Mouse (Mus musculus): ENCODE results near the gene Elmo1. TPM values are rescaled to one million over a fixed set of nuclear protein-coding genes. Genes with fewer than 3 reads are reported as not detected.

The Elmo1 gene
- total RNA-seq, 2 experiments from 2014 or later, result 28.5 to 36.9 TPM

DNA sequence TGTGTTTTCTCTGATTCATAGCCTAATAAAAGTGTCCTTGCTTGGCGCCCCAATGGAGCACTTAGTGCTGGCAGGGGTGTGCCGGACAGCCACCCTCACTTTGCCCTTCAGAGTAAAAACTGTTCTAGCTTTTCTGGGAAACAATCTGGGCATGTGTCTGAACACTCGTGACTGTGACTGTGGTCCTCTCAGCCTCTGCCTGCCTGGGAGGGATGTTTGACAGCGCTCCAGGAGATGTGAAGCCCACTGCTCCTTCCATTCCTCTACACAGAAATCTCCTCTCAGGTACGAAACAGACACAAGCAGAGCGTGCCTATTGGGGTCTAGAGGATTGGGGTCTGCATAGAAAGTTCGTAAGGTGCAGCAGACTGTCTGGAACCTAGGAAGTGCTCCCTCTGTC is 28.5 kb downstream of the Elmo1 start:
- DNase-seq (ENCODE audit: low spot score in 2 of 2), result no peak

DNA sequence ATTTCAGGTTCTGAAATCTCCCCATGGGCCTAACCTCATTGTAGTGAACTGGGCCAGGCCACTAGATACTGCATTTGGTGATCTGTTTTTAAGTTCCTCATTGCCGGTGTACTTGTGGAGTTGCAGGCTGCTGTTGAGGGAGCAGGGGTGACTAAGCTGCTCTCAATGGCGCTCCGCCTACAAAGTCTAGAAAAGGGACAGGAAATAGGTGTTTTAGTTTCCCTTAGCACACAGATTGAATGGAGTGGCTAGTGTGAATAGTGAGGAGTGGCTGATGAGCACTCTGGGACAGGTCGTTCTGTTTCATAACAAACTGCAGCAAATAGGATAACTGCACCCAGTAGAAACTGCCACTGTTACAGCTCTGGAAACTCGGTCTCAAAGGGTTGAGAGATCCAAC is 30.3 kb downstream of the Elmo1 start:
- no peak for DNase-seq (ENCODE audit: low spot score in 2 of 2)

DNA sequence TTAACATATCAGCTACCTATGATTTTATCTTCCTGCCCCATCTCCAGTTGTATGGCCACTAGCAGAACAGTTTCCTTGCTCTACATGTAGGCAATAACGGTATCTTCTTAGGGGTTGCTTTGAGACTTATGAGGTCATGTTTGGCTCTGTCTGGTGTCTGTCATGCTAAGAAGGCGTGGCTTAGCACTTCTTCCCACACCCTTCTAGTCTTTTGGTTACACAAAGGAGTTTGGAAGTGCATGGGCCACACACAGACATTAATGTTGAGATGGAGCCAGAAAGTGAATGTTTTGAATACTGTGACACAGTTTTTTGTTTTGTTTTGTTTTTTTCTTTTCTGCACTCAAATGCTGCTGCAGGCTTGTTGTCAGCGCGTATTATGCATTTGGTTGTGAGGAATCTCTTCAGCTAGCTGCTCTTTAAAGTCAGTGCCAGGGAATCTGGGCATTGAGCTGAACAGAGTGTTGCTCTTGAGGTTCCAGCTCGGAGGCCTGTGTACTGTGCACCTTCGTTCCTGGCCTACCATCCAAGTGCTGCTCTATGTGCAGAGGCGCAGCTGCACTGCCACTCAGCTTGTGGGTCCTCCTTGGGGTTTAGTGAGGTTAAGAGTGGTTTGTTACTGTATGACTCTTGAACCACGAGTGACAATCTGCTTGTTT is 31.1 kb downstream of the Elmo1 start:
- DNase-seq (ENCODE audit: low spot score in 2 of 2), result no peak

DNA sequence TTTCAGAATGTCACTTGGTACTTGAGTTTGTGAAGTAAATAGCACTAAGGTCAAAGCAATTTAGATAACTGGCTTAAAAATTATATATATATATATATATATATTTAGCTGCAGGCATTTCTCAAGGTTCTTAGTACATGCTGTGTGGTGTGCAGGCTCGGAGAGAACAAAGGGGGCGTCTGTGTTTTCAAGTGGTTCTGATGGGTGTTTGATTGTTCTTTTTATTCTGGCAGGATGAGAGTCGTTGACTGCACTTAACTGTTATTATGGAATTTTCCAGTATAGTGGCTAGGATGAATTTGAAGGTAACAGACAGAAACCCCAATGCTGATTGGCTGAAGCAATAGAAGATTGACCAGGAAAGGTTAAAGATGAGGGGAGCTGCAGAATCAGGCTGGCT is 33.6 kb downstream of the Elmo1 start:
- no peak for DNase-seq (ENCODE audit: low spot score in 2 of 2)

DNA sequence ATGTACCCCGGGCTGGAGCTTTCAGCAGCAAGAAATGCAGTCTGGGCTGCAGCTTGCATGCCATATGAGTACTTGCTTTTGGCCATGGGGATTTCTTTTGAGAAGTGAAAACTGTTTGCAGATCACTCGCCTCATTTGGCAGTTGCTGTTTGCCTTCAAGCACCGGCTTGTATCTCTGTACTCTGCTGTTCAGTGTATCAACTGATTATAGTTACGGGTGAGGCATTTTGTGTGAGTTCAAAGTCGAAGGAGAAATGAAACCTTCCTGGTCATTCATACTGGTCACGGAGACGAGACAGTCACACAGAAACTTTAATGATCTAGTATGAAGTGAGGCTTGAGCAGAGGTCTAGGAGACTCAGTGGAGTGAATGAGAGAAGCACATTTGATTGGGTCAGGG is 34.6 kb downstream of the Elmo1 start:
- no peak for DNase-seq (ENCODE audit: low spot score in 2 of 2)

DNA sequence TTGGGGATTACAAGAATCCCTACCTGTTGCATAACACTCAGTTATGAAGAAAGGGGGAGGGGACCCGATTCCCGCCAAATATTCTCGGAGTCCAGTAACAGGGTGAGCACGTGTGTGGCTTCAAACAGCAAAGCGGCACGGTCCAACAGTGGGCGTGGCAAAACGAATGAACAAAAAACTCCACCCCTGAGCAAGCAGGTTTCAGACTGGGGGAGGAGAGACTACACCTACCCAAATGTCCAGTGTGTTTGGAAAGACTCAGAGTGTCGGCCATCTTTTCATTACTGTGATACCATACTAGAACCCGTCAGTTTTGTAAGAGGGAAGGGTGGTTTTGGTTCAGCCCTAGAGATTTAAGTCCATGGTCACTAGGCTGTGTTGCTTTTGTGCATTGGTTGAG is 35.4 kb downstream of the Elmo1 start:
- DNase-seq (ENCODE audit: low spot score in 2 of 2), result no peak

DNA sequence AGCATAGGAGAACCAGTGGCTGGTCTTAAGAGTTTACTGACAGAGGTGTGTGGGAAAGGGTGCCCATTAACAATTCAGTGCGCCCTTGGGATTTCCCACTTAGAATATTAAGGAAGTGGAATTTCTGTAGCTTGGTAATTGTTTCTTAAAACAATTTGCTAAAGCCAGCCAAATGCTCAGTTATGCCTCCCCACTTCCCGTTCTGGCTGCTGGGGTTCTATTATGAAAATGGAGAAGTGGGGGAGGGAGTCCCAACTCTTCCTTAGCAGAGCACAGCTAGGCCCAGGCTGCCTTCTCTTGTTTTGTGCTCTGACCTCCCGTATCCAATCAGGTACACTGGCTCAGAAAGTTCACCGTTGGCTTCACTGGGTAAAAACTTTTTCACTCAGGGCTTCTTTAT is 37.2 kb downstream of the Elmo1 start:
- DNase-seq (ENCODE audit: low spot score in 2 of 2), result no peak

DNA sequence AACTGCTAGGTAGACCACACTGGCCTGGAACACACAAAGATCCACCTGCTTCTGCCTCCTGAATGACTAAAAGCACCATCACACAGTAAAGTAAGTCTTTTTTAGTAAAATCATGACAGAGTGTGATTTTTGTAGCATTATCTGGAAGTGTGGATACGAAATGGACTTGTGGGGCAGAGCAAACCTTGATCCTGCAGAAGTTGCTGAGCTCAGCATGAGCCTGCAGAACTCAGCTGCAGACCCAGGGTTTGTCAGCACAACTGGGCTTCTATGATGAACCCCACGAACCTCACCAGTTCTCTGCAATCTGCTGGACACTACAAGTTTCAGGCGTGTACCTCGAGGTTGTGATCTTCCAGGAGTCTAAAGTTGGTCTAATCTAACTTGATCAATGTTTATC is 37.7 kb downstream of the Elmo1 start:
- no peak for DNase-seq (ENCODE audit: low spot score in 2 of 2)

DNA sequence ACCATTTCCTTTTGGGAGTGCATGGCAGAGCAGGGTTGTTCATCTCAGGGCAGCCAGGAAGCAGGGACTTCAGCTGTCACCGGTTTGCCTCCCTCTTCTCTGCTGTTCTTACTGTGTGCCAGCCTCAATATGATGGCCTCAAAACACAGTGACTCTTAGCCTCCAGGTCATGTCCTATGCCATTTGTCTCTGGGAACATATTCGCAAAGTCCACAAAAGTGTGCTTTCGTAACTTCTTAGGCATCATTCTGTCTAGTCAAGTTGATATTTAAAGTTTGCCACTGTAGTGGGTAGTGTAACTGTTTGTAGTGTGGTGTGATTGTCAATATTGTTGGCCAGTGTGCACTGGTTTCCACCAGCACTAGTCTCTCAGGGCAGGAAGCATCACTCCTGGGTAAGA is 40.3 kb downstream of the Elmo1 start:
- no peak for DNase-seq (ENCODE audit: low spot score in 2 of 2)

DNA sequence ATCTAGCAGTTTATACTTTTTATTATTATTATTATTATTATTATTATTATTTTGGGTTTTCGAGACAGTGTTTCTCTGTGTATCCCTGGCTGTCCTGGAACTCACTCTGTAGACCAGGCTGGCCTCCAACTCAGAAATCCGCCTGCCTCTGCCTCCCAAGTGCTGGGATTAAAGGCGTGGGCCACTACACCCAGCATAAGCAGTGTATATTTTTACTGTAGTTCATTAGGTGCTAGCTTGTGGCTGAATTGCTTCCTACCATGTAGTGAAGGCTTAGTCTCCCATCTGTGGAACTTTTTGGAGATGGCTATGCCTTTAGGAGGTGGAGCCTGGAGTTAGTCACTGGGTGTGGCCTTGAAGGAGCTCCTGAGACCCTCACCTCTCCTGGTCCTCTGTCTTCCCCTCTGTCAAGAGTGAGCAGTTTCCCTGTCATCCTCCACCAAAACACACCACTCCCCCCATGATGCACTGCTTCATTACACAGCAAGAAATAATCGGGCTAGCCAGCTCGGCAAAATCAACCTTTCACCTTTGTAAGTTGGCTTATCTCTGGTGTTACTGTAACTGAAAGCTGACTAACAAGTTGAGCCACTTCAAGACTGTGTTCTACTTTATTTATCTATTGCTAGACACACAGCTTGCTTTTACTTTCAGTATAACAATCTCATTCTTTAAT is 41.1 kb downstream of the Elmo1 start:
- DNase-seq (ENCODE audit: low spot score in 2 of 2), result no peak

DNA sequence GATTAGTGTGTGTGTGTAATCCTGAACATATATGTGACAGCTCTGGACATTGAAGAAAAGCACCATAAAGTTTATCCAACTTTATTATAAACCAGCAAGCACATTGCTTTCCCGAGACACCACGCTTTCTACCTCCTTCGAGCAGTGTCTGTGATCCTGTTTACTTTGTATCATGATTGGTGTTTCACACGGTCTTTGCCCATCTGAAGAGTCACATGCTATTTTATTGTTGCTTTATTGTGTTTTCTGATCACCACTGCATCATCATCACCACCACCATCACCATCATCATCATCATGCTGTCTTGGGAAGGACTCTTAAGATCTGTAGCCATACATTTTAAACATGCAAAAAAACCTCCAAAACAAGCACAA is 41.6 kb downstream of the Elmo1 start:
- no peak for DNase-seq (ENCODE audit: low spot score in 2 of 2)

DNA sequence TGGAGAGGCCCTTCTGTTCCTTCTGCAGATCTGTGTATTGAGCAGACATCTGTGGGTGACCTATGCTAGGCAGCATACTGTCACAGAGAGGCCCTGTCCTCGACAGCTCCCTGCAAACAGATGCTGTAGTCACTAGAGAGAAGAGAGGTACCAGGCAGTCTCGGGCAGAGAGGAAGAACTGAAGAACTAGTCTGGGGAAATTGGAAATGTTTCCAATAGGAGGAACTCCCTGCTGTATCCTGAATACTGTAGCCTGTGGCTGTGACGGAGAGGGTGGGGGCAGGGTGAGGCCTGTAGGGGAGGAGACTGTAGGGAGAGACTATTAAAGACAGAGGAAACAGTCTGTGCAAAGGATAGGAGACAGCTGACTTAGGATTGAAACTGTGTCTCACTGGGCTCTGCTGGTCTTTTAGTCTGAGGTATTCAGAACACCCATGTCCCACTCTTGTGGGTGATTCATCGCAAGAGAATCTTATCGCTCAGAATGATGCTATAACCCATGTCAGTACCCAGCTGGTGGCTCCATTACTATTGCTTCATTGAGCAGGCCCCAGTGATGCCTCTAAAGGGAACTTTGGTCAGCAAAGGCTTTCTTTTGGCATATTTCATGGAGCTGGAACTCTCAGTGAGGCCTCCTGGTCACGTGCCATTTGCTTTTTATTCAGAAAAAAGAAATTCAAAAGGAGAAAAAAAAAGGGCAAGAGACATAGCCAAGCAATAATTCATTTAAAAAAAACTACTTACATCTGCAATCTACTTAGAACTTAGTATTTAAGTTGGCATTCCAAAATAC is 43.4 kb downstream of the Elmo1 start:
- DNase-seq (ENCODE audit: low spot score in 2 of 2), result no peak

DNA sequence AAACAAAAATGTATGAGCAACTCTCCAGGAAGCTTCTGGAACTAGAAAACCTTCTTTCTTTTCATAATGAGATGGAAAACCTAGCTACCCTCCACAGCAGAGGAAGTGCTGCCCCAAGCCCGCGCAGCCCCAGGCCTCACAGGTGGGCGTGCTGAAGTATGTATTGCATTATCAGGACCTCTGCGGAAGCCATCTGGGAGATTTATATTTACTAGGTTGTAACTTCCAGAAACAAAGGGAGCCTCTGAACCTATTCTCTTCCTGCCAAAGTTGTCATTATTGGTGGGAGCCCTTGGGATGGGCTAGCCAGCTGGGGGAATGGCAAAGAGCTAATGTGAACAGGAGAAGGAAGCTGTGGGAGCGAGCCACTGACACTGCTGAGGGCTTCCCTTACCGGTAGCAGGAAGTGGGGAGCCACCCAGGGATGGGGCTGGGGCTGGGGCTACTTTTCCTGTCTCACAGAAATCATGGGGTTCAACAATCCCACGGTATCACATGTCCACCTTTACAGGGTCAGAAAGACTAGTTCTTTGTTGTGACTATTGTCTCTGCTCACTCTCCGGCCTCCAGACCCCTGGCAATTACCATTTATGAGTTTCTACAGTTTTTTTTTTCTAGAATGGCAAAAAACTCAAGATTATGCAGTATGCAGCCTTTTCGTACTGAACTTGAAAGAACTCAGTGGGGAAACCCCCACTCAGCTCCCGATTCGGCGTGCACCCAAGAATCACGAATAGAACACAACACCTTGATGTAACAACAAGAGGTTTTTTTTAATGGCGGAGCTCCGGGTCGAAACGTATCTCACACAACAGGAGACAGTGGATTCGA is 44.2 kb downstream of the Elmo1 start:
- no peak for DNase-seq (ENCODE audit: low spot score in 2 of 2)

DNA sequence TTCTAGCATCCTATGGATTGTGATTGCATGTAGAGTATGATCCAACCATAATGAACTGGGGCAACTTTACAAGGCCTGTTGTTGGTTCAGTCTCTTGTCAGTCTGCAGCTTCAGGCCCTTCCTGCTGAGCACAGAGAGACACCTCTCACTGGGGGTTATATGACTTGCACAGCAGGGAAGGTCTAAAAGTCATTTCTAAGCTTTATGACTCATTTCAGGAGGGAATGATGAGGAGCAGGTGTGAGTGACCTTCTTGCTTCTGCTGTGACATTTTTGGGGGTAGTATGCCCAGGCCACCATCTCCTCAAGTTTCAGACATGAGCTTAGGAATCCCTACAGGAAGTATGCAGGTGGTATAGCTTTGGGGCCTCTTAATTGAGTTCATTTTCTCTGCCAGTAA is 46.4 kb downstream of the Elmo1 start:
- no peak for DNase-seq (ENCODE audit: low spot score in 2 of 2)

DNA sequence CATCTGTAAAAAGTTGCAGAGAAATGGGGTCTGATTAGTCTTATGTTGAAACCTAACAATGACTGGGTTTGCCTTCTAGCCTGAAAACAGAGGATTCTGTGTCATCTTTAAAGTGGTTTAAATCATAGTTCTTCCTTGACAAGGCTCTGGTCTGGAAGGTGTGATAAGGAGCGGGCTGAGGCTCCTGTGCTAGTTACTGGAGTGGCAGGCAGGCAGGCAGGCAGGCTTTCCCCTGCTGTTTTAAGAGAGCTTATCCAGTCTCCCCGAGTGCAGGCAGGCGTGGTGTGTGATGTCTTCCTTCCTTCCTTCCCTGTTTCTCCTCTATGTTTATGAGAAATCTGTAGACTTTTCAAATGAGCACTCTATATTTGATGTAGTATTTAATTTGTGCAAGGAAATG is 48.1 kb downstream of the Elmo1 start:
- no peak for DNase-seq (ENCODE audit: low spot score in 2 of 2)

DNA sequence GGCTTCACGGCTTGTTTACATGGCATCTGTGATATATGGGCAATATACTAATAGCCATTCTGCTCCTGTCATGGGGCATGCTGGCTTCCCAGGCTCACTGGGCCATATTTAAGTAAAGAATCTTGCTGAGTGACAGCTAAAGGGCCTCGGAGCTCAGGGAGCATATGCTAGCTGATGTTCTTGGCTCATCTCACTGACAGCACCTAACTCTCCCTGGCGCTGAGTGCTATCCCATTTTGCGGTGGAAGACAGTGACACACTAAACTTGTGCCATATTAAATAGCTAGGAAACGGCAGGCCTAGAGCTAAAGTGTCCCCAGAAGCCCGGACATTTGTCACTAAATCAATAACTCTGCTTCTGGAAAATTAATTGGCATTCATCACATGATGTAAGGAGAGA is 48.7 kb downstream of the Elmo1 start:
- no peak for DNase-seq (ENCODE audit: low spot score in 2 of 2)

DNA sequence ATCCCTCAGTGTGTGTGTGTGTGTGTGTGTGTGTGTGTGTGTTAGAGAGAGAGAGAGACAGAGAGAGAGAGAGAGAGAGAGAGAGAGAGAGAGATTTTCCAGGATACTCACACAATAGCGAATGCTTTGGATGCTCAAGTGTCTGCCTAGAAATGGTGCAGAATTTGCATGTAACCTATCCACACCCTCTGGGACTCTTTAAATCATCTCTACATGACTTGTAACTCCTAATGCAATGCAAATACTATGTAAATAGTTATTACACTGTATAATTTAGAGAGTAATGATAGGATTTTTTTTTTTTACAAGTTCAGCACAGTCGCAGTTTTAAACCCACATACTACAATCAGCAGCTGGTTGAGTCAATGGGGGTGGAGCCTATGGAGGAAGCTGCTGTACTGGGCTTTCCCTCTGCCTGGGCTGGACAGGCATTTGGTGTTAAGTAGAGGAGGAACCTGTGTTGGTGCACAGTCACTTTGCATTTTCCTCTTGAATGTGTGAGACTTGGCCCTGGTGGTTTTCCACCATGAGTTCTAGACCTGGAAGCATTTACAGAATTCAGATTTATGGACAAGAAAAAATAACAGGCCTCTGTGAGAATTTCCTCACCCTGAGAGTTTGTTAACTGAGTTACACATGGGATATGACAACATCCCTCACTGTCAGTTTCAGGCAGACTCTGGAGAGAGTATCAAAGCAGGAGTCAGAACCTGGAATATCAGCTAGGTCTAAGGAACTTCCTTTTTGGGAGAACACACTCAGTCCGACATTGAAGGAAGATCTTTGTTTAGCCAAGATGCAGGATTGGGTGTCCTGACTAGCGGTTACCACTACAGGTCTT is 49.6 kb downstream of the Elmo1 start:
- no peak for DNase-seq (ENCODE audit: low spot score in 2 of 2)

DNA sequence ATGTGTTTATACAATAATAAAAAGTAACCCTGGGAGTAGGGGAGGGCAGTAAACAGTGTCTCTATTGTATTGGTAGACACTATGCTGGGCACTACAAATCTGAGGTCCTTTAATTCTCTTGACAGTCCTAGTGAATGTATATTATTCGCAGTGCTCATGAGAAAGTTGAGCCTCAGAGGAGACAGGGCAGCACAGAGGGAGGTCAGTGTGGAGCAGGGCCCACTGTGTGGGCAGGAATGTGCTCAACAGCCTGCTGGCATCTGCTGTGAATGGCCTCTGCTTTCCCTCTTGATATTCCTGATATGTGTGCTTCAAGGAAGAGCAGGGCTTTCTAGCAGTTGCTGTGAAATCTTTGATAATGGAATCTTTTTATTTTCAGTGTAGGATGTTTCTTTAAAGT is 52.2 kb downstream of the Elmo1 start:
- DNase-seq (ENCODE audit: low spot score in 2 of 2), result no peak

DNA sequence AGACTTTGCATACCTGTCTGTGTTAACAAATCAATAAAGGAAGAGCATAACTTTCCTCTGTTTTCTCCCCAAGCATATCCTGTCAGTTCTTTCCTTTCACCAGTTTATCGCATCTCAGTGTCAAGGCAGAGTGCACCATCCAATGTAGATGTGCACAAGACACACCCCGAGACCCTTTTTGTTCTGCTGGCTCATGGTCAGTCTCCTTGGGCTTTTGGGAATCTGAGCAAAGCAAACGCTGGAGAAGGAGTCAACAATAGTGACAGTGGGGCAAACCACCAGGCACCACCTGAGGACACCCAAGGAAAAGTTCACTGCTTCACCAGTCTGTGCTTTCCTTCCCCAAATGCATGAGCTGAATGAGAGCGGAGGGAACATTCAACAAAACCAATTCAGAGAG is 56.5 kb downstream of the Elmo1 start:
- DNase-seq (ENCODE audit: low spot score in 2 of 2), result no peak

DNA sequence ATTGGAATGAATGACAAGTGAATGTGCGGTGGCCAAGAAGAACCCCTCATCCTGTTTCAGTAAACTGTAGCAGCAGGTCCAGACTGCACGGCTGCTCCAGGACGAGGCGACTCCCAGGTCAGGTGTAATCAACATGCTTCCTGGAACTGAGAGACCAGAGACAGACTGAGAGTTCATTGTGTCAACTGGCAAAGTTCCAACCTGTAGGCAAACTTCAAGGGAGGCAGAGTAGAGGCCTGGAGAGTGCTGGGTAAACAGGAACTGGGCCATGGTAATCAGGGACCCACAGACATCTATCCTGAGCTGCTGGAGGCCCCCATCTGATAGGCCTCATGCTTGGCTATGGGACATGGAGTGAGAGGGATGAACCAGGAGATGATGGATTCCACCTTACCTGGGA is 57.3 kb downstream of the Elmo1 start:
- DNase-seq (ENCODE audit: low spot score in 2 of 2), result no peak
